Mouse (Mus musculus): ENCODE results near the gene Magee1.

- TF ChIP-seq GATA1 (IDR thresholded peaks at IDR 0.05; ENCODE audit: low read length), result no peak
- TF ChIP-seq TAL1 (IDR thresholded peaks at IDR 0.05; ENCODE audit: low read length), result no peak
Observed at GRCm38 (mm10) chrX:105151872-105152461, 31.8 kb downstream of the Magee1 start.

Measured in erythroblast, embryonic 14.5 days (primary cell).